Mouse (Mus musculus) midbrain, embryonic 13.5 days (tissue): ENCODE measurements around the gene Smyd1. TPM values are rescaled to one million over a fixed set of nuclear protein-coding genes. Genes with fewer than 3 reads are reported as not detected.

Experiments
- ATAC-seq: fragments of 200-750 bp; cut with Nextera tagmentation; 2 replicates; pipeline ENCODE4 v1.8.0; 2017; ENCODE audit warnings: mild to moderate bottlenecking, moderate TSS enrichment, moderate library complexity
- H3K27ac ChIP-seq: fragments of 300-500 bp; sonication (generic); 2 replicates; pipeline ENCODE4 v1.5.1; 2015; ENCODE audit warnings: inconsistent platforms, mild to moderate bottlenecking, moderate library complexity
- H3K27me3 ChIP-seq: fragments of 300-500 bp; sonication (generic); 2 replicates; pipeline ENCODE4 v1.6.1; 2015; ENCODE audit warnings: mild to moderate bottlenecking, inconsistent platforms
- H3K36me3 ChIP-seq: fragments of 300-500 bp; sonication (generic); 2 replicates; pipeline ENCODE4 v1.6.1; 2015; ENCODE audit warnings: mild to moderate bottlenecking, inconsistent platforms
- H3K4me1 ChIP-seq: fragments of 300-500 bp; sonication (generic); replicated peaks from 2 replicates; pipeline ENCODE4 v1.6.1; 2015; ENCODE audit warnings: inconsistent platforms
- H3K4me2 ChIP-seq: fragments of 300-500 bp; sonication (generic); replicated peaks from 2 replicates; pipeline ENCODE4 v1.6.1; 2015; ENCODE audit warnings: moderate library complexity, mild to moderate bottlenecking, inconsistent platforms
- H3K4me3 ChIP-seq: fragments of 300-500 bp; sonication (generic); replicated peaks from 2 replicates; pipeline ENCODE4 v1.5.1; 2015; ENCODE audit warnings: mild to moderate bottlenecking, inconsistent platforms
- H3K9ac ChIP-seq: fragments of 300-500 bp; sonication (generic); replicated peaks from 2 replicates; pipeline ENCODE4 v1.6.1; 2015; ENCODE audit warnings: mild to moderate bottlenecking, inconsistent platforms
- H3K9me3 ChIP-seq: fragments of 300-500 bp; sonication (generic); 2 replicates; pipeline ENCODE4 v1.6.1; 2016; ENCODE audit warnings: mild to moderate bottlenecking, inconsistent platforms
- WGBS: fragments of 180-500 bp; shearing (Covaris S2); methylation state at CpG from one replicate; pipeline ENCODE4 v1.1.7; 2015; 5-methylcytosine and 5-hydroxymethylcytosine counted together
- polyA plus RNA-seq: library from polyadenylated mRNA; unstranded; fragments of >200 nt; fragmentation: Nextera tagmentation; extraction: Ambion mirVana; gene quantifications from 2 replicates; pipeline ENCODE4 v1.2.1, GENCODE M21; 2015

Smyd1 gene
- polyA plus RNA-seq = 0.21 TPM in 1 of 2 replicates, not detected in the other

DNA sequence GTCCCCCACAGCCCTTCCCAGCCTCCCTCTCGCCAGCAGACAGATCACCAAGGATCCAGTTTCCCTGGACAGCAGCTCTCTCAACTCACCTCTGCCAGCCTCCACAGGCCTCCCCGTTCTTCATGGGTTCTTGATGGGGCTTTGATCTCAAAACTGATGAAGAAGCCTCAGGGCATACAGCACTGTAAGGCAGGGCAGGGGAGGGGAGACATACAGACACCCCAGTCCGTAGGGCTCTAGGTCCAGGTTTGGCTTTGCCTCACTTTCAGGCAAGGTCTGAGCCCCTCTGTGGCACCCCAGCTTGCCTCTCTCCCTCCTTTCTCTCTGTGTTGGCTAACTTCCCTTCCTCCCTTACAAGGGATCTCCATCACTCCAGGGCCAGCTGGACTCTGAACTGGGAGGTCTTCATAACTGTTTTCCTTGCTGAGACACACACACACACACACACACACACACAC, at the start of gene Smyd1:
TSS of gene Smyd1 (minus strand) at position 408 of the 458 bp plus-strand sequence.
- Histone ChIP-seq H3K27me3 (no peaks in the 10 kb centered on the region), H3K36me3 (no peaks in the 10 kb centered on the region), H3K4me1 (no peaks in the 10 kb centered on the region), H3K9ac (no peak within 1 kb of the TSS), H3K4me3 (no peak within 1 kb of the TSS), H3K9me3 (no peaks in the 10 kb centered on the region), H3K4me2 (no peak within 1 kb of the TSS), H3K27ac (no peak within 1 kb of the TSS)
- ATAC-seq = no peak
- 81% methylated on average over 3 of the region's 3 CpGs for WGBS

- WGBS = 88% methylated on average over 5 of the region's 5 CpGs
- ATAC-seq = no peak
- no peak overlapping the region for H3K4me3 ChIP-seq
Observed at GRCm38 (mm10) chr6:71371085-71371605, 49.1 kb upstream of the Smyd1 start.

GRCm38 (mm10) chr6:71369416-71369815, 47.4 kb upstream of the Smyd1 start:
- Histone ChIP-seq H3K4me2 (no peak overlapping the region), H3K4me3 (no peak overlapping the region), H3K36me3 (no peaks in the 10 kb centered on the region), H3K9me3 (no peaks in the 10 kb centered on the region), H3K27ac (no peak overlapping the region), H3K27me3 (no peaks in the 10 kb centered on the region), H3K9ac (no peak overlapping the region), H3K4me1 (no peaks in the 10 kb centered on the region)
- 91% methylated on average over 6 of the region's 6 CpGs for WGBS
- ATAC-seq = no peak

More at GRCm38 (mm10) chr6:71371085-71371605, 49.1 kb upstream of the Smyd1 start:
- no peak overlapping the region for H3K27ac ChIP-seq
- H3K9me3 ChIP-seq = no peaks in the 10 kb centered on the region
- H3K4me2 ChIP-seq = no peak overlapping the region
- H3K4me1 ChIP-seq = no peaks in the 10 kb centered on the region
- no peaks in the 10 kb centered on the region for H3K36me3 ChIP-seq
- H3K27me3 ChIP-seq = no peaks in the 10 kb centered on the region
- H3K9ac ChIP-seq = no peak overlapping the region

GRCm38 (mm10) chr6:71363995-71364394, 42.0 kb upstream of the Smyd1 start:
- Histone ChIP-seq H3K4me3 (no peak overlapping the region), H3K4me2 (no peak overlapping the region), H3K27ac (no peak overlapping the region), H3K27me3 (no peaks in the 10 kb centered on the region), H3K9ac (no peak overlapping the region), H3K36me3 (no peaks in the 10 kb centered on the region), H3K9me3 (no peaks in the 10 kb centered on the region), H3K4me1 (no peaks in the 10 kb centered on the region)
- no peak for ATAC-seq
- 65% methylated on average over 2 of the region's 2 CpGs for WGBS

GRCm38 (mm10) chr6:71361156-71361670, 39.2 kb upstream of the Smyd1 start:
- no peak overlapping the region for H3K9ac ChIP-seq
- WGBS = 86% methylated on average over 10 of the region's 10 CpGs
- H3K27ac ChIP-seq = no peak overlapping the region
- no peak overlapping the region for H3K4me3 ChIP-seq
- no peaks in the 10 kb centered on the region for H3K9me3 ChIP-seq
- no peaks in the 10 kb centered on the region for H3K36me3 ChIP-seq
- no peak overlapping the region for H3K4me2 ChIP-seq
- ATAC-seq = no peak
- H3K27me3 ChIP-seq = no peaks in the 10 kb centered on the region
- H3K4me1 ChIP-seq = no peaks in the 10 kb centered on the region

DNA sequence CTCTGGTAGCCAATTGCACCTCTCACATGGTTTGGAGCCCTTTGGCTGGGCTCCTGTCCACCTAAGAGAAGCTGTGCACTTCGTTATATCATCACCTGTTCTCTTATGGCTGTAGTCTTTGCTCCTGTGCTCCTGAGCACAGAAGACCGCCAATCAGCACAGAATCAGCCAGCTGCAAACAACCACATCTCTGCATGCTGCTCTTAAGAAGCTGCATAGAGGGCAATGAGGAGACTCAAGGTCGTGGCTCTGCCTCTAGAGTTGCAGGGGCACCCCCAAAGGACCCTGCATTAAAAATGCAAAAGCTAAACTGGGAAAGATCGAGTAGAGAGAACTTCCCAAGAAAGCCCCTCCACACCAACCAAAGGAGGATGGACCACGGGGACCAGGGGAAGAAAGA, 38.7 kb upstream of the Smyd1 start:
- Histone ChIP-seq H3K9me3 (no peaks in the 10 kb centered on the region), H3K4me2 (no peak overlapping the region), H3K27ac (no peak overlapping the region), H3K4me1 (no peaks in the 10 kb centered on the region), H3K27me3 (no peaks in the 10 kb centered on the region), H3K4me3 (no peak overlapping the region), H3K9ac (no peak overlapping the region), H3K36me3 (no peaks in the 10 kb centered on the region)
- ATAC-seq = no peak
- WGBS = 60% methylated on average over 5 of the region's 5 CpGs

GRCm38 (mm10) chr6:71360221-71360620, 38.2 kb upstream of the Smyd1 start:
- no peaks in the 10 kb centered on the region for H3K36me3 ChIP-seq
- no peak for ATAC-seq
- H3K27me3 ChIP-seq = no peaks in the 10 kb centered on the region
- H3K9me3 ChIP-seq = no peaks in the 10 kb centered on the region
- H3K4me2 ChIP-seq = no peak overlapping the region
- H3K27ac ChIP-seq = no peak overlapping the region
- WGBS = 78% methylated on average over 4 of the region's 4 CpGs
- H3K4me1 ChIP-seq = no peaks in the 10 kb centered on the region
- H3K4me3 ChIP-seq = no peak overlapping the region
- no peak overlapping the region for H3K9ac ChIP-seq

GRCm38 (mm10) chr6:71357493-71357892, 35.5 kb upstream of the Smyd1 start:
- Histone ChIP-seq H3K36me3 (no peaks in the 10 kb centered on the region), H3K4me2 (no peak overlapping the region), H3K27me3 (no peaks in the 10 kb centered on the region), H3K4me1 (no peaks in the 10 kb centered on the region), H3K4me3 (no peak overlapping the region), H3K9ac (no peak overlapping the region), H3K27ac (no peak overlapping the region), H3K9me3 (no peaks in the 10 kb centered on the region)
- no peak for ATAC-seq
- WGBS = 95% methylated on average over 7 of the region's 7 CpGs

- Histone ChIP-seq H3K27ac (no peak overlapping the region), H3K9ac (no peak overlapping the region), H3K4me1 (no peaks in the 10 kb centered on the region), H3K4me2 (no peak overlapping the region), H3K36me3 (no peaks in the 10 kb centered on the region), H3K4me3 (no peak overlapping the region), H3K27me3 (no peaks in the 10 kb centered on the region), H3K9me3 (no peaks in the 10 kb centered on the region)
- no peak for ATAC-seq
- 80% methylated on average over 2 of the region's 2 CpGs for WGBS
Observed at GRCm38 (mm10) chr6:71353722-71354121, 31.7 kb upstream of the Smyd1 start.

- Histone ChIP-seq H3K36me3 (no peaks in the 10 kb centered on the region), H3K9ac (no peak overlapping the region), H3K4me3 (no peak overlapping the region), H3K9me3 (no peaks in the 10 kb centered on the region), H3K27me3 (no peaks in the 10 kb centered on the region), H3K4me2 (no peak overlapping the region), H3K4me1 (no peaks in the 10 kb centered on the region), H3K27ac (no peak overlapping the region)
- ATAC-seq = no peak
- 89% methylated on average over 10 of the region's 10 CpGs for WGBS
Observed at GRCm38 (mm10) chr6:71352866-71353427, 30.9 kb upstream of the Smyd1 start.

GRCm38 (mm10) chr6:71352201-71352600, 30.2 kb upstream of the Smyd1 start:
- Histone ChIP-seq H3K9ac (no peak overlapping the region), H3K27ac (no peak overlapping the region), H3K4me1 (no peaks in the 10 kb centered on the region), H3K9me3 (no peaks in the 10 kb centered on the region), H3K4me2 (no peak overlapping the region), H3K4me3 (no peak overlapping the region), H3K36me3 (no peaks in the 10 kb centered on the region), H3K27me3 (no peaks in the 10 kb centered on the region)
- ATAC-seq = no peak
- 93% methylated on average over 6 of the region's 6 CpGs for WGBS

DNA sequence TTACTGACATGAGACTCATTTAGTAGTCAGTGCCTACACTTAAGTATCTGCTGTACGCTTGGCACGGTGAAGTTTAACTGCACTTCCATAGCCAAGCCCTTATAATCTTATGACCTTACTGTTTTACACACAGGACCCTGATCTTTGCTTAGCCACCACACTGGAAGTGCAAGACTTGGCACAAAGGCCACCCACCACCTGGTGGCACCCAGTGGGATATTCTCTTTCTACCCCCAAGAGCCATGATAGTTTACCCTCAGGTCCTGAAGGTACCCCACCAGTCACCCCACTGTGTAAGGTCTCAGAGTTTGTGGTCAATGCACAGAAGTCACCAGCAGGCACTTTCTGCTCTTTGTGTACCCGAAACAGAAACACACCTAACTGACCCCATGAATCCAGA, 29.2 kb upstream of the Smyd1 start:
- H3K4me2 ChIP-seq = no peak overlapping the region
- H3K4me1 ChIP-seq = no peaks in the 10 kb centered on the region
- 95% methylated on average over 3 of the region's 3 CpGs for WGBS
- no peak for ATAC-seq
- no peaks in the 10 kb centered on the region for H3K36me3 ChIP-seq
- H3K9me3 ChIP-seq = no peaks in the 10 kb centered on the region
- H3K9ac ChIP-seq = no peak overlapping the region
- no peak overlapping the region for H3K4me3 ChIP-seq
- H3K27me3 ChIP-seq = no peaks in the 10 kb centered on the region
- no peak overlapping the region for H3K27ac ChIP-seq

DNA sequence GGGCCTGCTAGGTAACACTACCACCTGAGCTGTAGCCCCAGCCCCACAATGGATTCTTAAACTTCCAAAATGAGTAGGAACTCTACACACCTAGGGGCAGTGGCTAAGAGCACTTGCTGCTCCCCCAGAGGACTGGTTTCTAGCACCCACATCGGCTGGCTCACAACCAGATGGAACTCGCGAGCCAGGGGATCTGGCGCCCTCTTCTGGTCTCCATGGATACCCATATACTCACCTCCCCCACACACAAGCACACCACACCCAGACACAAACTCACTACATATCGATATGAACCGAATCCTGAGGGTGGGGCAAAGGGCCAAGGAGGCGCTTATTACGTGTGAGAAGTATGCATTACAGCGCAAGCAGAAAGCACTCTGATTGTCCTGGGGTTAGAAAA, 26.0 kb upstream of the Smyd1 start:
- H3K27me3 ChIP-seq = no peaks in the 10 kb centered on the region
- H3K4me2 ChIP-seq = no peak overlapping the region
- H3K36me3 ChIP-seq = no peaks in the 10 kb centered on the region
- no peak overlapping the region for H3K4me3 ChIP-seq
- WGBS = 97% methylated on average over 9 of the region's 9 CpGs
- H3K4me1 ChIP-seq = no peaks in the 10 kb centered on the region
- ATAC-seq = no peak
- no peak overlapping the region for H3K27ac ChIP-seq
- no peaks in the 10 kb centered on the region for H3K9me3 ChIP-seq
- H3K9ac ChIP-seq = no peak overlapping the region
